Mouse (Mus musculus) liver, adult 2 months (tissue): Measurements from ENCODE around the gene Serpina3f.

Experiments
- CTCF ChIP-seq: fragments of 200-500 bp; IDR thresholded peaks from 2 replicates; pipeline ENCODE4 v1.5.1; 2011; ENCODE audit warnings: low read depth, low read length, control low read depth
- POLR2A ChIP-seq: fragments of 200-500 bp; IDR thresholded peaks from 2 replicates; pipeline ENCODE4 v1.6.1; 2011; ENCODE audit warnings: low read length, control low read depth; ENCODE audit not compliant: insufficient read depth; ENCODE audit errors: extremely low read depth

DNA sequence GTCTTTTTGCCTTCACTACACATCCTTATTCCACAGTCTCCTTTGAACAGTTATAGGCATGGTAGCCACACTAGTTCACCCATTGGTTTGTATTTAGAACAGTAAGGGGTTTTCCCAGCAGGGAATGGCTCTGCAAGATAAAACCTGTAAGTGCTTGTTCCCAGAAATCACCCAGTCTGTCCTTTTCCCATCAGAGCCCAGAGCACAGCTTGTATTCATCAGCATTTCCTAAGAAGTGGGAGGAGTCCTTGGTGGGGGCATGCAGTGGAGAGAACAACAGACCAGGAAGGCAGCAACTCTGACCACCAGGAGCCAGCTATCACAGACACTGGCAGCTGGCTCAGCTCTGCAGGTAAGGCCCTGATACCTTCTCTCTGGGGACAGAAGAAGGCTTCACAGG, 48.5 kb downstream of the Serpina3f start, which contains the start of gene Serpina3i:
- TF ChIP-seq POLR2A: no peak
- no peak for TF ChIP-seq CTCF
